Mouse (Mus musculus) small intestine, adult 10 weeks (tissue): ENCODE results near the gene Adss. TPM values are rescaled to one million over a fixed set of nuclear protein-coding genes. Genes with fewer than 3 reads are reported as not detected.

Experiments used
- polyA plus RNA-seq: library from polyadenylated mRNA; stranded (reverse); fragments of 350-450 nt; fragmentation: Illumina TruSeq; extraction: RNeasy Lipid Tissue Mini Kit (QIAGEN cat#74804); gene quantifications from one replicate; pipeline ENCODE4 v1.2.3, GENCODE M21; 2014; ENCODE audit warnings: low replicate concordance

Gene Adss
- polyA plus RNA-seq: 335 TPM

DNA sequence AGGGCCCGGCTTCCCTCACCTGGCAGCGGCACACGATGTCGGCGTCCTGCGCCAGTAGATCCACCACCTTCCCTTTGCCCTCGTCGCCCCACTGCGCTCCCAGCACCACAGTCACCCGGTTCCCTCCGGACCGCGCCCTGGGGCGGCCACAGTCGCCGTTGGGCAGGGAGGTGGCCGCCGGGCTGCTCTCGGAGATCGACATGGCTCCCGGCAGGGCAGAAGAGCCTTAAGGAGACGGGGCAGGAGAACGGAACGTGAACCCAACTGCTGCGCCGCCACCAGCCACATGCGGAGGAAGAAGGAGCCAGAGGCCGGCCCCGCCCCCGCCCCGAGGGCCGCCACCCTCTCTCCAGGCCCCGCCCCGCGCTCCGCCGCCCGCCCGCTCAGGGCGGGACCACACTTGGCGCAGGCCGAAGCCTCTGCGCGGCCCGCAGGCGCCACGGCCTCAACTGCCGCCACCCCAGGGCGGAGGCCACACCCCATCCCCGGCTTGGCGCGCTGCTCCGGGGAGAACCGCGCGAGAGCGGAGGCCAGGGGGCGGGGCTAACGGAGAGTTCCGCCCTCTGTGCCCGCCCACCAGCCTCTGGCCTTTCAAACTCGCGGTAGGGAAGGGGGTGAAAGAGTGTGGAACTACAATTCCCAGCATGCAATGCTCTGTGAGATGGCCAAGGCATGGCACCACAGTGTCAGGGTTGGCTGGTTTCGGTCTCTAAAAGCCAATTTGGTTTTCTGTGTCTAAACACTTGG is at the start of gene Adss:
TSS of gene Adss (minus strand) at position 319 of the 747 bp plus-strand sequence.

DNA sequence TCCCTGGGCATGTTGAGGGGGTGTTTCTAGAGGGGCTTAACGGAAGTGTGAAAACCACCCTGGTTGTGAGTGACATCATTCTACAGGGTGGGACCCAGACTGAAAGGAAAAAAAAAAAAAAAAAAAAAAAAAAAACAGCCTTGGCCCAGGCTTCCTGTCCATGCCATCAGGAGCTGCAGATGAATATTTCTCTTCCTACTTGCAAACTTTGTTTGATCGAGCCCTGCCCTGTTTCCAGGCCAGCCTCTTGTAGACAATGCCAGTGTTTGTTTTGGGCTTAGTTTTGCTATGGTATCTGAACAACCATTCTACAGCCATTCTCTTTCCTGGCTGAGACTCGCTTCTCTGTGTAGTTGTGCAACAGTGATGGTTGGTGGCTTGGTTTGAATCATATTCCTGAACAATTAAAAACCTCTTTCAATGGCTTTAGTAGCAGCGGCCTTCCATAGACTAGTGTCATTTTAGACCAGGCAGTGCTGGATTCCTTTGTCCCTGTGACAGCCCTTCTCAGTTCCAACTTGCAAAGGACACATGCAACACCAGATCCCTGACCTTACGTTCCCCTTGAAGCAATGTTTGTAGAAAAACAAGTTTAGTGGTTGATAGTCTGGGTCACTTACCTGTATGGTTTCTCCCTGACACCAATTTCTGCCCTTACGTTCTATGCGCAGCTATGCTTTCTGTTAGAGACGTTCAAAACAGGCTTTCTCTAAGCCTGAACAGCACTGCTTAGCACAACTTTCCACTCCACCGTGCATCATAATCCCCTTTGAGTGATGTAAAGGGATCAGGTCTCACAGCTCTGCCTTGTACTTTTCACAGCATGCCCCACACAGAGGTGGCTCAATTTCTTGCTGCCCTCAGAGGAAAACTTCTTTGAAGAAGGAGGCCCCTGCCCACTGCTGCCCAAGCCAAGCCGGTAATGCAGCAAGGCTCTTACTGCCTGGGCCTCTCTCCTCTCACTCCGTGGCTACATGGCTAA is 67.0 kb downstream of the Adss start, which contains the start of gene 1700016C15Rik:
TSS of gene 1700016C15Rik (plus strand) at position 772 of the 982 bp plus-strand sequence.

Other genes with a start within 250 kb of the Adss start
- 14.1 TPM for gene 1700016C15Rik, start 66.7 kb downstream of the Adss start, polyA plus RNA-seq
- 0.11 TPM for gene Catspere2, start 186.9 kb upstream of the Adss start, polyA plus RNA-seq